Mouse (Mus musculus) E14TG2a.4 (cell line): Measurements from ENCODE around the gene Col6a2.

Experiments
- CTCF ChIP-seq: conservative IDR thresholded peaks from 2 replicates; pipeline ENCODE4 v1.5.1; 2014; ENCODE audit warnings: low read length
- POU5F1 ChIP-seq: IDR thresholded peaks from 2 replicates; pipeline ENCODE4 v1.6.1; 2014; ENCODE audit warnings: low read length, borderline replicate concordance

DNA sequence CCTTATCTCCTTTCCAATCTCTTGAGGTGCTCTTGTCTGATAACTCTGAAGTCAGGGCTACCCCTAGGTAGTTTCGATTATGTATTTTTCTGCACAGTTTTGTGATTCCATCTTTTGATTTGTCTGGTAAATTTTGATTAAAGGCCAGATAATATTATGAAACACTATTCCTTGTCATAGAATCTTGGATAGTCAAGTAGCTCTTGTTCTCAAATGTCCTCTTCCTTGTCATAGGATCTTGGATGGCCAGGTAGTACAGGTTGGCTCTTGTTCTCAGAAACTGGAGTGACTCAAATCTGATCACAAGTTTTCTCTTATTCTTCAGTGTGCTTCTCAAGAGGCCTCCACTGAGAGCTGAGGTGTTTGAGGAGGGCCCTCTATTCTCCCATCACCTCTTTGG lies 7.2 kb upstream of the Col6a2 start:
- TF ChIP-seq CTCF (no peak), POU5F1 (no peak)
